Mouse (Mus musculus): ENCODE data around the gene Hspa4. TPM values are rescaled to one million over a fixed set of nuclear protein-coding genes. Genes with fewer than 3 reads are reported as not detected.
"Not testable (repeated sequence)": the region's sequence is repeated elsewhere in the genome, so short reads cannot be mapped to it uniquely, and the experiment has no call there.

The Hspa4 gene
- polyA plus RNA-seq, 1 experiment from 2014 or later, result 58.6 TPM

DNA sequence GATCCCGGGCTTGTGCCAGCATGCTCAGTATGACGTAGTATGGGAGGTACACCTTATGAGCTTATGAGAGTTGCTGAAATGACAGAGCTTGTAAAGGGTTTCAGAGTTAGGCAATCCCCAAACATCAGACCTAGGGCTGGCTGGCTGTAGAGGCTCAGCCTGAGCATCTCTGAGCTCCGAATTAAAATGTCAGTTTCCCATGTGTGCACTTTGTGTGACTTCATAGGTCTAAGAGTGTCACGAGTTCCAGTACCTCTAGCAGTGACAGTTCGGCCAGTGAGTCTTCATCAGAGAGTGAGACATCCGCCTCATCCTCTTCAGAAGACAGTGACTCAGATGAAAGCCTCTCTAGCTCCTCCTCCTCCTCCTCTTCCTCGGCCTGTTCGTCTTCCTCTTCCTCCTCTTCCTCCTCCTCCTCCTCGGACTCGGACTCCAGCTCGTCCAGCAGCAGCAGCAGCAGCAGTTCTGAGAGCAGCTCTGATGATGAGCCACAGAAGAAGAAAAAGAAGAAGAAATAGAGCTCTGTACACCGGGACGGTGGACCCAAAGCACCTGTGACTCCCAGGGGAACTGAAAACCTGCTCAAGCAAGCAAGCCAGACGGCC is 31.9 kb upstream of the Hspa4 start:
- Histone ChIP-seq H3K9me3 (replicated peaks; ENCODE audit: control insufficient read depth, low read length) (no peaks in the 10 kb centered on the region), H3K4me3 (ENCODE audit: low read depth, low read length) (no peak overlapping the region), H3K4me1 (ENCODE audit: control insufficient read depth, insufficient read depth, low read length) (no peaks in the 10 kb centered on the region), H3K9ac (ENCODE audit: low read length) (no peak overlapping the region), H3K27ac (ENCODE audit: low read depth, low read length) (no peak overlapping the region), H3K27me3 (replicated peaks; ENCODE audit: control insufficient read depth, insufficient read depth, low read length) (no peaks in the 10 kb centered on the region), H3K4me2 (ENCODE audit: low read length) (no peak overlapping the region), H3K36me3 (ENCODE audit: control insufficient read depth, insufficient read depth, low read length) (peaks cover 52% of the 10 kb centered on the region)
- ATAC-seq (no peak), DNase-seq (ENCODE audit: low spot score) (no peak)
- WGBS, result 91% methylated on average over 14 of the region's 14 CpGs

DNA sequence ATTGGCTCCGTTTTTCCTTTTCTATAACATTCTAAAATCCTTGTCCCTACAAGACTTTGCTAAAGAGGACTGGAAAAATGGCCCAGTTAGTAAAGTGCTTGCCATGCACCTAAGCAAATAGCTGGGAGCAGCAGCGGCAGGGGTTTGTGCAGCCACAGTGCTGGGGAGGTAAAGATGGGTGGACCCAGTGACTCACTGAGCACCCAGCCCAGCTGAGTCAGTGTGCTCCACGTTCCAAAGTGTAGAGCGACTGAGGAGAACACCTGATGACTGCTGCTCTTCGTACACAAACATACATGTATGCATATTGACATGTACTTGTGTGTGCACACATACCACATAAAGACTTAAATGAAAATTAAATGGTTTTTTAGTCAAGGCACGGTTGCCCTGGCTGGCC is 30.9 kb upstream of the Hspa4 start:
- Histone ChIP-seq H3K4me3 (ENCODE audit: low read depth, low read length) (no peak overlapping the region), H3K9me3 (replicated peaks; ENCODE audit: control insufficient read depth, low read length) (no peaks in the 10 kb centered on the region), H3K27ac (ENCODE audit: low read depth, low read length) (no peak overlapping the region), H3K4me1 (ENCODE audit: control insufficient read depth, insufficient read depth, low read length) (no peaks in the 10 kb centered on the region), H3K9ac (ENCODE audit: low read length) (no peak overlapping the region), H3K36me3 (ENCODE audit: control insufficient read depth, insufficient read depth, low read length) (peaks cover 56% of the 10 kb centered on the region), H3K4me2 (ENCODE audit: low read length) (no peak overlapping the region), H3K27me3 (replicated peaks; ENCODE audit: control insufficient read depth, insufficient read depth, low read length) (no peaks in the 10 kb centered on the region)
- ATAC-seq, result no peak
- WGBS, result 91% methylated on average over 6 of the region's 6 CpGs
- no peak for DNase-seq (ENCODE audit: low spot score)

DNA sequence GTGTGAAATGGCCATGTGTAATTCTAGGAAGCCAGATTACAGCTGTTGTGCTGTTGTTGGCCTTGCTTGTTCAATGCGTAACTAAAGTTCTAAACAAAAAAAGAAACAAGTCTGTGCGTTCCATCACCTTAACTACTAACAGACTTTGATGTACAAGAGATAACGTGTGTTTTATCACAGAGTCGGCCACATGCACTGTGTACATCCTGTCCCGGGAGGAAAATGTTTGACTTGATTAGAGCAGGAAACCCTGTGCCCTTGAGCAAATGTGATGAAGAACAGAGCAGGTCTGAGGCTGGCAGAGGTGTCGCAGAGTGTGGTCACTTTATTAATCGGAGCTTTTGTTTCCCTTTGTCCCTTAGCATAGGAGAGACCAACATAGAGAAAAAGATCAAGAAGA is 30.1 kb upstream of the Hspa4 start:
- ATAC-seq, result no peak
- peaks cover 2% of the 10 kb centered on the region; the same call in 1 of the 2 replicates for H3K4me1 ChIP-seq (ENCODE audit: control insufficient read depth, insufficient read depth, low read length)

DNA sequence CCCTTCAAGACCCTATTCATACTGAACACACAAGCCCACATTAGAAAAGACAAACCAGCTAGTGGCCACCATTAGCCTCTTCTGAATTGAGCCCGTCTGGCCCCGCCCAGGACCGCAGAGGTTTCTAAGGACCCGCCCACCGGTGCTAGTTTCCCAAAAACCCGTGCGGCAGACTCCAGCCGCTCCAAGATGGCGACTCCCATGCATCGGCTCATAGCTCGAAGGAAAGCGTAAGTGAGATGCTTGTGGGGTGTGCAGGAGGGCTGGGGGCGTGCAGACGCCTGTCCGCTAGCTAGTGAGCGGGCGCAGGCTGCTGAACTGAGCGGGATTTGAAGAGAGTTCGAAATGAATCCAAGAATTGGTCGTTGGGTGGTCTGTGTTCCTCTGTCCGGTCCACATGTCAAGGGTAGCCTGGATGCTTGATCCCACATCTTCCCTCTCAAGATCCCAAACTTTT is 24.3 kb upstream of the Hspa4 start, which contains the start of gene Zcchc10:
Zcchc10 (plus strand) TSS at position 168 of the 457 bp plus-strand sequence.
- WGBS, result under 1% methylated on average over 21 of the region's 21 CpGs
- Histone ChIP-seq H3K9ac (ENCODE audit: low read length) (peak within 1 kb of the TSS; percentile 63), H3K27me3 (replicated peaks; ENCODE audit: control insufficient read depth, insufficient read depth, low read length) (no peaks in the 10 kb centered on the region), H3K9me3 (replicated peaks; ENCODE audit: control insufficient read depth, low read length) (no peaks in the 10 kb centered on the region), H3K4me2 (ENCODE audit: low read length) (peak within 1 kb of the TSS; percentile 76), H3K4me3 (ENCODE audit: low read depth, low read length) (peak within 1 kb of the TSS; percentile 45), H3K36me3 (ENCODE audit: control insufficient read depth, insufficient read depth, low read length) (peaks cover 25% of the 10 kb centered on the region), H3K27ac (ENCODE audit: low read depth, low read length) (no peak within 1 kb of the TSS), H3K4me1 (ENCODE audit: control insufficient read depth, insufficient read depth, low read length) (peaks cover 7% of the 10 kb centered on the region; the same call in 1 of the 2 replicates)
- DNase-seq (ENCODE audit: low spot score), result peak; percentile 95
- peak; percentile 98 for ATAC-seq

More for the DNA sequence above, 30.1 kb upstream of the Hspa4 start:
- H3K4me2 ChIP-seq (ENCODE audit: low read length), result no peak overlapping the region
- no peaks in the 10 kb centered on the region for H3K9me3 ChIP-seq (replicated peaks; ENCODE audit: control insufficient read depth, low read length)
- H3K4me3 ChIP-seq (ENCODE audit: low read depth, low read length), result no peak overlapping the region
- H3K27ac ChIP-seq (ENCODE audit: low read depth, low read length), result no peak overlapping the region
- no peak for DNase-seq (ENCODE audit: low spot score)
- no peaks in the 10 kb centered on the region for H3K27me3 ChIP-seq (replicated peaks; ENCODE audit: control insufficient read depth, insufficient read depth, low read length)
- 94% methylated on average over 7 of the region's 7 CpGs for WGBS
- no peak overlapping the region for H3K9ac ChIP-seq (ENCODE audit: low read length)
- peaks cover 56% of the 10 kb centered on the region for H3K36me3 ChIP-seq (ENCODE audit: control insufficient read depth, insufficient read depth, low read length)

DNA sequence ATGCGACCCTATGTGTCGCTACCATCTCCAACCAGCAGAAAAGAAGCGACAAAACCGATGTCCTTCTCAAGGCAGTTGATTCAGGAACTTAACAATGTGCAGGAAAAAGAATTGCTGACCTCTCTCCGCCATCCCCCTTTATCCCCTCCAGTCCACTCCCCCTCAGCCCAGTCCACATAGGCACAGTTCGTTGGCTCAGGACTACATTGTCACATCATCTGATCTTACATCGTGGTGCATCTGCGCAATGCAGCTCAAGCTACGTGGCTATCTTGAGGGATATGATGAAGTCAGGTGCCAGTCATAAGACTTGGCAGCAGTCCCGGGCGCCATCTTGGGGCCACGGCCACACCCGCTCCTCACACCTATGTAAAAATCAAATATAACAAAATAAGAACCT is 19.6 kb upstream of the Hspa4 start:
- not testable (repeated sequence) for H3K27me3 ChIP-seq (replicated peaks; ENCODE audit: control insufficient read depth, insufficient read depth, low read length); DNase-seq (ENCODE audit: low spot score); H3K9ac ChIP-seq (ENCODE audit: low read length); H3K9me3 ChIP-seq (replicated peaks; ENCODE audit: control insufficient read depth, low read length); H3K4me2 ChIP-seq (ENCODE audit: low read length); H3K4me1 ChIP-seq (ENCODE audit: control insufficient read depth, insufficient read depth, low read length); ATAC-seq; H3K36me3 ChIP-seq (ENCODE audit: control insufficient read depth, insufficient read depth, low read length); H3K27ac ChIP-seq (ENCODE audit: low read depth, low read length); H3K4me3 ChIP-seq (ENCODE audit: low read depth, low read length)
- WGBS, result 95% methylated on average over 13 of the region's 13 CpGs

DNA sequence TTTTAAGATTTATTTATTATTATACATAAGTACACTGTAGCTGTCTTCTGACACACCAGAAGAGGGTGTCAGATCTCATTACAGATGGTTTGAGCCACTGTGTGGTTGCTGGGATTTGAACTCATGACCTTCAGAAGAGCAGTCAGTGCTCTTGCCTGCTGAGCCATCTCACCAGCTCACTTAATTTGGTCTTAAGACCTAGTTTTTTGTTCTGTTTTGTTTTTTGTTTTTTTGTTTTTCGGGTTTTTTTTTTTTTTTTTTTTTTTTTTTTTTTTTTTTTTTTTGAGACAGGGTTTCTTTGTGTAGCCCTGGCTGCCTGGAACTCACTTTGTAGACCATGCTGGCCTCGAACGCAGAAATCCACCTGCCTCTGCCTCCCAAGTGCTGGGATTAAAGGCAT is 18.3 kb upstream of the Hspa4 start:
- not testable (repeated sequence) for ATAC-seq; H3K36me3 ChIP-seq (ENCODE audit: control insufficient read depth, insufficient read depth, low read length); H3K4me3 ChIP-seq (ENCODE audit: low read depth, low read length); H3K27me3 ChIP-seq (replicated peaks; ENCODE audit: control insufficient read depth, insufficient read depth, low read length); DNase-seq (ENCODE audit: low spot score); H3K9me3 ChIP-seq (replicated peaks; ENCODE audit: control insufficient read depth, low read length); H3K27ac ChIP-seq (ENCODE audit: low read depth, low read length); H3K4me2 ChIP-seq (ENCODE audit: low read length); H3K4me1 ChIP-seq (ENCODE audit: control insufficient read depth, insufficient read depth, low read length); H3K9ac ChIP-seq (ENCODE audit: low read length)
- WGBS, result 82% methylated on average over 3 of the region's 3 CpGs

DNA sequence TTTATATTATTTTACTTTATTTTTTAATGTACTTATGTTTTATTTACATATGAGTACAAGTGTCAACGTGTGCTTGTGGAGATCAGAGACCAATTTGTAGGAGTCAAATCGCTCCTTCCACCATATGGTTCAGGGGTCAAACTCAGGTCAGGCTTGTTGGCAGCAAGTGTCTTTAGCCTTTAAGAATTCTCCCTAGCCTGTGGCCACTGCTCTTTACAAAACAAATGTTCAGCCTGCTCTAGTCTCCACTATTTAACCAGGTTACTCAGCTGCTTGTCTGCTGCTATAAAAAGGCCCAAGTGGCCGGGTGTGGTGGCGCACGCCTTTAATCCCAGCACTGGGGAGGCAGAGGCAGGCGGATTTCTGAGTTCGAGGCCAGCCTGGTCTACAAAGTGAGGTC is 17.8 kb upstream of the Hspa4 start:
- H3K27ac ChIP-seq (ENCODE audit: low read depth, low read length), result no peak overlapping the region
- H3K27me3 ChIP-seq (replicated peaks; ENCODE audit: control insufficient read depth, insufficient read depth, low read length), result no peaks in the 10 kb centered on the region
- WGBS, result 87% methylated on average over 7 of the region's 7 CpGs
- H3K4me3 ChIP-seq (ENCODE audit: low read depth, low read length), result no peak overlapping the region
- no peaks in the 10 kb centered on the region for H3K36me3 ChIP-seq (ENCODE audit: control insufficient read depth, insufficient read depth, low read length)
- H3K9ac ChIP-seq (ENCODE audit: low read length), result no peak overlapping the region
- DNase-seq (ENCODE audit: low spot score), result no peak
- no peaks in the 10 kb centered on the region for H3K9me3 ChIP-seq (replicated peaks; ENCODE audit: control insufficient read depth, low read length)
- H3K4me1 ChIP-seq (ENCODE audit: control insufficient read depth, insufficient read depth, low read length), result no peaks in the 10 kb centered on the region
- ATAC-seq, result no peak
- no peak overlapping the region for H3K4me2 ChIP-seq (ENCODE audit: low read length)

DNA sequence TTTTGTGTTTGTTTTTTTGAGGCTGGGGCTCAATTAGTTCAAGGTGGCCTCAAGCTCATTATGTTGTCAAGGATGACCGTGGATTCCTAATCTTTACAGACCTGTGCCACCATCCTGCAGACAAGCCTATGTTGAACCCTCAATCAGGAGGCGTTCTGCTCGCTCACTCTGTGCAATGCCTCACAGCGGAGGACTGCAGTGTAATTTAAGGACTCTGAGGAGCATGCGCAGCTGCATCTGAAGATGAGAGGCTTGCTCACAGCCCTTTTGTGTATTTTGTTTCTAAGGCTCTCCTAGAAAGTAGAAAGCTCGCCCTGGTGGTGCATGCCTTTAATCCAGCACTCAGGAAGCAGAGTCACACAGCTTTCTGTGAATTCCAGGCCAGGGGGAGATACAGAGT is 16.7 kb upstream of the Hspa4 start:
- 37% methylated on average over 6 of the region's 6 CpGs for WGBS
- Histone ChIP-seq H3K36me3 (ENCODE audit: control insufficient read depth, insufficient read depth, low read length) (no peaks in the 10 kb centered on the region), H3K9ac (ENCODE audit: low read length) (no peak overlapping the region), H3K27me3 (replicated peaks; ENCODE audit: control insufficient read depth, insufficient read depth, low read length) (no peaks in the 10 kb centered on the region), H3K4me3 (ENCODE audit: low read depth, low read length) (no peak overlapping the region), H3K4me2 (ENCODE audit: low read length) (no peak overlapping the region), H3K4me1 (ENCODE audit: control insufficient read depth, insufficient read depth, low read length) (no peaks in the 10 kb centered on the region), H3K9me3 (replicated peaks; ENCODE audit: control insufficient read depth, low read length) (no peaks in the 10 kb centered on the region), H3K27ac (ENCODE audit: low read depth, low read length) (no peak overlapping the region)
- DNase-seq (ENCODE audit: low spot score) (peak; percentile 57), ATAC-seq (no peak)

DNA sequence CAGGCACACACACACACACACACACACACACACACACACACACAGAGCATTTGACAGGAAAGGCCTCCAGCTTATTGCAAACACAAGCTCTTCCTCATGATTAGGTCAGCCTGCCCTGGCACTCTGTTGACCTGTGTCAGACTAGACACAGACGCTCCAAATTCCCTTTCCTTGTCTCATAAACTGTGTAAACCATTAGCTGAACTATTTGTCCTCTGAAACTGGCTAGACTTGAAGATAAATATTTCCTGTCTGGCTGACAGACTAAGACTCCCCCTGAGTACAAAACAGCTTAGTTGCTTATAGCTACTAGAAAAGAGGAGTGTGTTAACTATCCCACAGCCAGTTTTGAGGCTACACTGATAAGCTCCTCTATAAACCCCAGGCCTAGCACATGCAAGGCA is 14.5 kb upstream of the Hspa4 start:
- H3K9ac ChIP-seq (ENCODE audit: low read length), result no peak overlapping the region
- no peaks in the 10 kb centered on the region for H3K36me3 ChIP-seq (ENCODE audit: control insufficient read depth, insufficient read depth, low read length)
- WGBS, result 74% methylated on average over 1 of the region's 1 CpGs
- no peaks in the 10 kb centered on the region for H3K4me1 ChIP-seq (ENCODE audit: control insufficient read depth, insufficient read depth, low read length)
- H3K27ac ChIP-seq (ENCODE audit: low read depth, low read length), result no peak overlapping the region
- ATAC-seq (no peak), DNase-seq (ENCODE audit: low spot score) (no peak)
- no peak overlapping the region for H3K4me2 ChIP-seq (ENCODE audit: low read length)
- no peak overlapping the region for H3K4me3 ChIP-seq (ENCODE audit: low read depth, low read length)
- no peaks in the 10 kb centered on the region for H3K27me3 ChIP-seq (replicated peaks; ENCODE audit: control insufficient read depth, insufficient read depth, low read length)
- no peaks in the 10 kb centered on the region for H3K9me3 ChIP-seq (replicated peaks; ENCODE audit: control insufficient read depth, low read length)
